In genomic region chr19:44135960-44136485, GRCm38 (mm10) we compare ENCODE assay signal across 9 mouse cellular contexts. TPM values are rescaled to one million over a fixed set of nuclear protein-coding genes. Genes with fewer than 3 reads are reported as not detected.
DNase-seq lines count a peak whose midpoint lies in the region; ATAC-seq and TF ChIP-seq lines count a peak whose summit lies in the region.
"Had no signal": no experiment of that assay in that cellular context is flagged by ENCODE, and none has a peak within 500 bp of the region (broad histone marks: within the 10 kb centered on the region; RNA-seq: fewer than 3 reads in every experiment).

No protein-coding gene starts in this region.

- no peak overlapping the region; the same call in 1 of the 2 replicates for H3K27ac ChIP-seq in ES-E14 (ENCODE audit: insufficient read depth, low read depth, low read length, poor library complexity, severe bottlenecking)
- H3K27ac ChIP-seq in heart, embryonic 13.5 days (replicated peaks), result peak overlapping the region; percentile 98; the same call in 1 of the 2 replicates
- peak overlapping the region; percentile 26; the same call in 1 of the 2 replicates for H3K27ac ChIP-seq in liver, embryonic 15.5 days (replicated peaks)

- WGBS in heart, embryonic 13.5 days, result 31% methylated on average over 7 of the region's 7 CpGs
- WGBS in liver, embryonic 15.5 days (ENCODE audit: insufficient replicate concordance), result 29% methylated on average over 7 of the region's 7 CpGs

- peak overlapping the region; percentile 66; the same call in 1 of the 2 replicates for H3K9ac ChIP-seq in ES-E14 (ENCODE audit: insufficient read depth, low read depth, low read length, poor library complexity, severe bottlenecking)
- H3K9ac ChIP-seq in heart, embryonic 13.5 days, result no peak overlapping the region
- H3K9ac ChIP-seq in liver, embryonic 15.5 days, result peak overlapping the region; percentile 37; the same call in 1 of the 2 replicates

- no peak for ATAC-seq in cerebellum, adult (ENCODE audit: insufficient number of reproducible peaks, low FRiP score, low TSS enrichment)
- no peak for ATAC-seq in heart, embryonic 13.5 days (ENCODE audit: extremely low read depth, insufficient number of reproducible peaks, low FRiP score, low TSS enrichment)
- no peak for ATAC-seq in liver, embryonic 15.5 days (ENCODE audit: insufficient read depth)

- peak overlapping the region; percentile 89 for H3K4me2 ChIP-seq in heart, embryonic 13.5 days
- peak overlapping the region; percentile 80 for H3K4me2 ChIP-seq in liver, embryonic 15.5 days

- peaks cover 11% of the 10 kb centered on the region for H3K36me3 ChIP-seq in ES-E14 (ENCODE audit: control insufficient read depth, insufficient read depth, low read length, poor library complexity, severe bottlenecking)
- H3K36me3 ChIP-seq in heart, embryonic 13.5 days, result peaks cover 46% of the 10 kb centered on the region
- H3K36me3 ChIP-seq in liver, embryonic 15.5 days (replicated peaks), result peaks cover 42% of the 10 kb centered on the region

- H3K9me3 ChIP-seq in ES-E14 (ENCODE audit: control insufficient read depth, insufficient read depth, low read depth, low read length), result no peaks in the 10 kb centered on the region
- no peaks in the 10 kb centered on the region for H3K9me3 ChIP-seq in heart, embryonic 13.5 days
- H3K9me3 ChIP-seq in liver, embryonic 15.5 days (replicated peaks), result no peaks in the 10 kb centered on the region

- in situ Hi-C loops in ES-E14 (cut with MboI; ENCODE audit: low sequenced_read_pairs in 2 of 2, unreplicated experiment in 2 of 2), result no loop called here

- peak overlapping the region; percentile 58 to 99 for H3K4me3 ChIP-seq in ES-E14 (ENCODE audit: insufficient read depth in 1 of 2, low read depth in 1 of 2, low read length in 2 of 2, poor library complexity in 1 of 2, severe bottlenecking in 1 of 2)
- H3K4me3 ChIP-seq in heart, embryonic 13.5 days, result peak overlapping the region; percentile 79
- H3K4me3 ChIP-seq in liver, embryonic 15.5 days (replicated peaks), result peak overlapping the region; percentile 72

- H3K27me3 ChIP-seq in heart, embryonic 13.5 days (replicated peaks), result no peaks in the 10 kb centered on the region
- no peaks in the 10 kb centered on the region for H3K27me3 ChIP-seq in liver, embryonic 15.5 days

- H3K4me1 ChIP-seq in ES-E14 (ENCODE audit: control insufficient read depth in 2 of 2, insufficient read depth in 2 of 2, low read length in 2 of 2, poor library complexity in 1 of 2), result no peaks in the 10 kb centered on the region
- H3K4me1 ChIP-seq in heart, embryonic 13.5 days, result peaks cover 11% of the 10 kb centered on the region
- H3K4me1 ChIP-seq in liver, embryonic 15.5 days (replicated peaks), result peaks cover 23% of the 10 kb centered on the region

- peak; percentile 21 for DNase-seq in cerebellum, adult 9-11 months
- no peak for DNase-seq in ES-E14 (ENCODE audit: low read depth, low spot score)
- DNase-seq in thymus, adult 18-20 months, result no peak
- DNase-seq in gastrocnemius, postnatal 10 days, result no peak
- DNase-seq in right cerebral cortex, adult 18-20 months, result no peak

TF ChIP-seq in ES-E14, 5 proteins besides CTCF, POLR2A, EP300 and RAD21:
- TF ChIP-seq ZNF384 (IDR thresholded peaks at IDR 0.05; ENCODE audit: low read depth, low read length) (no peak), MAFK (IDR thresholded peaks at IDR 0.05; ENCODE audit: insufficient read depth, low read depth, low read length) (no peak), HCFC1 (IDR thresholded peaks at IDR 0.05; ENCODE audit: borderline replicate concordance, insufficient read depth, low read length) (no peak), CHD2 (IDR thresholded peaks at IDR 0.05; ENCODE audit: low read depth, low read length) (no peak), ZC3H11A (IDR thresholded peaks at IDR 0.05; ENCODE audit: borderline replicate concordance, low read depth, low read length) (no peak)

RNA-seq across cellular contexts. Expression of gene Cwf19l1, which starts 0.3 kb away (rescaled TPM):
- total RNA-seq in ES-E14 (2012; rRNA removed), result 17.9 and 18.6 TPM in 2 replicates
- 17.2 TPM in 2 replicates for polyA plus RNA-seq in heart, embryonic 13.5 days (2015; fragmentation: Nextera tagmentation; extraction: Ambion mirVana)
- polyA plus RNA-seq in liver, embryonic 15.5 days (2015; fragmentation: Nextera tagmentation; extraction: Ambion mirVana), result 14.7 and 16.9 TPM in 2 replicates
- 1 to 10 TPM; 7.7 to 8.7 TPM for total RNA-seq in gastrocnemius, postnatal 10 days (2021)

RNA-seq across cellular contexts. Expression of gene Bloc1s2, which starts 10.2 kb away (rescaled TPM):
- total RNA-seq in ES-E14 (2012; rRNA removed), result 77.2 and 80.5 TPM in 2 replicates
- 56.0 and 62.1 TPM in 2 replicates for polyA plus RNA-seq in heart, embryonic 13.5 days (2015; fragmentation: Nextera tagmentation; extraction: Ambion mirVana)
- polyA plus RNA-seq in liver, embryonic 15.5 days (2015; fragmentation: Nextera tagmentation; extraction: Ambion mirVana), result 33.1 and 35.1 TPM in 2 replicates
- 10 to 100 TPM; 15.8 to 17.8 TPM for total RNA-seq in gastrocnemius, postnatal 10 days (2021)

RNA-seq across cellular contexts. Expression of gene Chuk, which starts 28.7 kb away (rescaled TPM):
- total RNA-seq in ES-E14 (2012; rRNA removed), result 52.9 and 57.4 TPM in 2 replicates
- polyA plus RNA-seq in heart, embryonic 13.5 days (2015; fragmentation: Nextera tagmentation; extraction: Ambion mirVana), result 28.2 and 29.5 TPM in 2 replicates
- polyA plus RNA-seq in liver, embryonic 15.5 days (2015; fragmentation: Nextera tagmentation; extraction: Ambion mirVana), result 19.4 and 20.2 TPM in 2 replicates
- 10 to 100 TPM; 21.6 TPM for total RNA-seq in gastrocnemius, postnatal 10 days (2021)

RNA-seq across cellular contexts. Expression of gene Pkd2l1, which starts 56.2 kb away (rescaled TPM):
- 0.90 and 2.4 TPM in 2 replicates for total RNA-seq in ES-E14 (2012; rRNA removed)
- 0.04 TPM in 1 of 2 replicates, not detected in the other for polyA plus RNA-seq in heart, embryonic 13.5 days (2015; fragmentation: Nextera tagmentation; extraction: Ambion mirVana)
- polyA plus RNA-seq in liver, embryonic 15.5 days (2015; fragmentation: Nextera tagmentation; extraction: Ambion mirVana), result not detected in 2 replicates
- not detected for total RNA-seq in gastrocnemius, postnatal 10 days (2021)
- polyA plus RNA-seq: spleen, adult 2 months had no signal
